In genomic region chr2:157360028-157360427, GRCm38 (mm10) we compare ENCODE assay signal across 26 mouse cellular contexts. TPM values are rescaled to one million over a fixed set of nuclear protein-coding genes. Genes with fewer than 3 reads are reported as not detected.
"Had no signal": no experiment of that assay in that cellular context is flagged by ENCODE, and none has a peak within 500 bp of the region (broad histone marks: within the 10 kb centered on the region; RNA-seq: fewer than 3 reads in every experiment).

No protein-coding gene starts in this region.

- H3K9me3 ChIP-seq: liver, embryonic 13.5 days; liver, embryonic 15.5 days; lung, embryonic 15.5 days; midbrain, embryonic 10.5 days; midbrain, embryonic 12.5 days; neural tube, embryonic 13.5 days; neural tube, embryonic 15.5 days had no signal

- H3K27ac ChIP-seq: liver, embryonic 13.5 days; liver, embryonic 15.5 days; lung, embryonic 15.5 days; midbrain, embryonic 10.5 days; midbrain, embryonic 12.5 days; neural tube, embryonic 13.5 days; neural tube, embryonic 15.5 days had no signal

- H3K4me1 ChIP-seq: liver, embryonic 13.5 days; liver, embryonic 15.5 days; lung, embryonic 15.5 days; midbrain, embryonic 12.5 days; neural tube, embryonic 13.5 days; neural tube, embryonic 15.5 days had no signal

- DNase-seq: liver, embryonic 13.5 days; liver, postnatal 0 days; lung, adult 2 months; lung, postnatal 14 days; lung, postnatal 36 days; midbrain, embryonic 14.5 days; retina, postnatal 1 day; right cerebral cortex, postnatal 25 days; right cerebral cortex, postnatal 4 days; thymus, adult 2 months; thymus, postnatal 25 days; thymus, postnatal 4 days had no signal

- H3K27me3 ChIP-seq: liver, embryonic 13.5 days; liver, embryonic 15.5 days; lung, embryonic 15.5 days; midbrain, embryonic 12.5 days; neural tube, embryonic 13.5 days; neural tube, embryonic 15.5 days had no signal

- ATAC-seq: liver, postnatal 0 days; lung, postnatal 0 days; midbrain, embryonic 16.5 days had no signal

- H3K9ac ChIP-seq: liver, embryonic 13.5 days; liver, embryonic 15.5 days; liver, postnatal 0 days; lung, embryonic 15.5 days; midbrain, embryonic 12.5 days; neural tube, embryonic 13.5 days; neural tube, embryonic 15.5 days had no signal

- H3K36me3 ChIP-seq: liver, embryonic 13.5 days; liver, embryonic 15.5 days; lung, embryonic 15.5 days; midbrain, embryonic 10.5 days; midbrain, embryonic 12.5 days; neural tube, embryonic 13.5 days; neural tube, embryonic 15.5 days had no signal

- H3K4me2 ChIP-seq: liver, embryonic 13.5 days; liver, embryonic 15.5 days; lung, embryonic 15.5 days; midbrain, embryonic 12.5 days; neural tube, embryonic 13.5 days; neural tube, embryonic 15.5 days had no signal

- H3K4me3 ChIP-seq: liver, embryonic 13.5 days; liver, embryonic 15.5 days; lung, embryonic 15.5 days; midbrain, embryonic 10.5 days; midbrain, embryonic 12.5 days; myocyte; neural tube, embryonic 13.5 days; neural tube, embryonic 15.5 days had no signal

RNA-seq across cellular contexts. Expression of gene Ghrh, which starts 12.7 kb away (rescaled TPM):
- total RNA-seq: megakaryocyte, adult 5-6 weeks; megakaryocyte-erythroid progenitor cell, adult 5-6 weeks had no signal
- polyA plus RNA-seq: liver, embryonic 13.5 days; liver, postnatal 0 days; lung, adult 2 months; lung, embryonic 15.5 days; myocyte; neural tube, embryonic 11.5 days; spleen, adult 2 months; urinary bladder, adult 2 months had no signal
